Mouse (Mus musculus): ENCODE measurements around the gene Jak2. TPM values are rescaled to one million over a fixed set of nuclear protein-coding genes. Genes with fewer than 3 reads are reported as not detected.
A peak's percentile ranks its signal among the peaks of the same experiment; 100 is the strongest.

Gene Jak2
- 5.3 and 6.1 TPM in 2 replicates for polyA plus RNA-seq (2016; fragmentation: Nextera tagmentation; extraction: Ambion mirVana)

DNA sequence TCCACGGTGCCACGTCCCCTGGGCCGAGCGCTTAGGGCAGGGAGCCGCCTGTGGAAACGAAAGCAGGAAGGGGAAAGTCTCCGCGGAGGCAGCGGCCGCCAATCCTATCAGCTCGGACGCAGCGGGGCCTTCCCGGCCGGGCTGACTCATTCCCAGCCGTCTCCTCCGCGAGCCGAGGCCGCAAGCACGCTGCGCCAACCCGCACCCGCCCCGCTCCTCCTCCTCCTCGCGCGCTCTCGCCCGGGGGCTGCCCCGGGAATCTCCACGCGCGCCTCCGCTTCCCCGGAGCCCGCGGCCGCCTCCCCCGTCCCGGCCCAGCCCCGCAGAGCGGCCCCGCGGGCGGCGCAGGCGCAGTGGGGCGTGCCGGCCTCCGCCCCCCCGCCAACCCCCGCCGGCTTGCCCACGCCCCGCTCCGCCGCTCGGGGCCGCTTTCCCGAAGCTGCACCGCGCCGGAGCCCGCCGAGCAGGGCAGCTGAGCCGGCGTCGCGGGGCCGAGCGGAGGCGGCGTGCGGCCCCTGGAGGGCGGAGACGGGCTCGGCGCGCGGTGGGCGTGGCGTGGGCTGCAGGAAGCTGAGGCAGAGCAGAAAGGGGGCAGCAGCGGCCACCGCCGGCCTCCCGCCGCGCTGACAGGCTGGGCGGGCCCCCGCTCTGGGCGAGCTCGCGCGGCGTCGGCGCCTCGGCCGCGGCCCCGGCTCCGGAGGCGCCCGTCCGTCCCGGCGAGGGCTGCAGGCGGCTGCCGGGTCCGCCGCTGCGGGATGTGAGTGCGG is at the start of gene Jak2:
Jak2 (plus strand) TSS at position 638 of the 767 bp plus-strand sequence.
- DNase-seq (ENCODE audit: extremely low spot score, low spot score) = peak; percentile 86
- under 1% methylated on average over 107 of the region's 114 CpGs for WGBS
- peaks cover 4% of the 10 kb centered on the region for H3K27me3 ChIP-seq (ENCODE audit: poor library complexity, severe bottlenecking)
- H3K36me3 ChIP-seq (replicated peaks) = no peaks in the 10 kb centered on the region
- peak within 1 kb of the TSS; percentile 96 for H3K27ac ChIP-seq
- peaks cover 54% of the 10 kb centered on the region for H3K4me1 ChIP-seq
- H3K4me3 ChIP-seq = peak within 1 kb of the TSS; percentile 78
- no peaks in the 10 kb centered on the region for H3K9me3 ChIP-seq

GRCm38 (mm10) chr19:29203337-29203736 is 48.3 kb upstream of the Jak2 start:
- DNase-seq (ENCODE audit: extremely low spot score, low spot score) = no peak
- Histone ChIP-seq H3K27ac (no peak overlapping the region), H3K27me3 (ENCODE audit: poor library complexity, severe bottlenecking) (no peaks in the 10 kb centered on the region), H3K9me3 (no peaks in the 10 kb centered on the region), H3K4me3 (no peak overlapping the region), H3K4me1 (no peaks in the 10 kb centered on the region), H3K36me3 (replicated peaks) (no peaks in the 10 kb centered on the region)
- WGBS = 72% methylated on average over 2 of the region's 2 CpGs

GRCm38 (mm10) chr19:29204583-29204982 is 47.0 kb upstream of the Jak2 start:
- Histone ChIP-seq H3K27ac (no peak overlapping the region), H3K9me3 (no peaks in the 10 kb centered on the region), H3K36me3 (replicated peaks) (no peaks in the 10 kb centered on the region), H3K4me3 (no peak overlapping the region), H3K4me1 (no peaks in the 10 kb centered on the region), H3K27me3 (ENCODE audit: poor library complexity, severe bottlenecking) (no peaks in the 10 kb centered on the region)
- no peak for DNase-seq (ENCODE audit: extremely low spot score, low spot score)
- 85% methylated on average over 4 of the region's 4 CpGs for WGBS

DNA sequence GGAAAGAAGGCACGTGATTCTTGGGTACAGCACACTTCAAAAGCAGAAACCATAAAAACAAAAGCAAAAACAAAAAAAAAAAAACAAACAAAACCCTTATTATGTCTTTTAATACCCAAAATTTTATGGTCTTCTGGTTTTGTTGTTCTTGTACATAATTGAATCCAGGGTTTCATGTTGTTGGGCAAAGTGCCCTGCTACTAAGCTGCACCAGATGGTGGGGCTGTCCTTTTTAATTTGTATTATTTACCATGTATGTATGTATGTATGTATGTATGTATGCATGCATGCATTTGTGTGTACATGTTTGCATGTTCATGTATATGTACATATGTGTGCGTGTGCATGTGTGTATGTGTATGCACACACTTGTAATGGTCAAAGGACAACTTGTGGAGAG is 46.4 kb upstream of the Jak2 start:
- no peaks in the 10 kb centered on the region for H3K9me3 ChIP-seq
- 76% methylated on average over 2 of the region's 2 CpGs for WGBS
- no peaks in the 10 kb centered on the region for H3K4me1 ChIP-seq
- no peak overlapping the region for H3K27ac ChIP-seq
- no peaks in the 10 kb centered on the region for H3K27me3 ChIP-seq (ENCODE audit: poor library complexity, severe bottlenecking)
- no peak overlapping the region for H3K4me3 ChIP-seq
- H3K36me3 ChIP-seq (replicated peaks) = no peaks in the 10 kb centered on the region
- DNase-seq (ENCODE audit: extremely low spot score, low spot score) = no peak

GRCm38 (mm10) chr19:29209898-29210297 is 41.7 kb upstream of the Jak2 start:
- DNase-seq (ENCODE audit: extremely low spot score, low spot score) = no peak
- Histone ChIP-seq H3K9me3 (no peaks in the 10 kb centered on the region), H3K36me3 (replicated peaks) (no peaks in the 10 kb centered on the region), H3K4me1 (no peaks in the 10 kb centered on the region), H3K4me3 (no peak overlapping the region), H3K27me3 (ENCODE audit: poor library complexity, severe bottlenecking) (no peaks in the 10 kb centered on the region), H3K27ac (no peak overlapping the region)
- WGBS = 96% methylated on average over 7 of the region's 7 CpGs

GRCm38 (mm10) chr19:29210319-29210718 is 41.3 kb upstream of the Jak2 start:
- H3K36me3 ChIP-seq (replicated peaks) = no peaks in the 10 kb centered on the region
- H3K4me1 ChIP-seq = no peaks in the 10 kb centered on the region
- no peak overlapping the region for H3K27ac ChIP-seq
- no peak for DNase-seq (ENCODE audit: extremely low spot score, low spot score)
- no peak overlapping the region for H3K4me3 ChIP-seq
- no peaks in the 10 kb centered on the region for H3K9me3 ChIP-seq
- no peaks in the 10 kb centered on the region for H3K27me3 ChIP-seq (ENCODE audit: poor library complexity, severe bottlenecking)
- WGBS = 95% methylated on average over 9 of the region's 9 CpGs

DNA sequence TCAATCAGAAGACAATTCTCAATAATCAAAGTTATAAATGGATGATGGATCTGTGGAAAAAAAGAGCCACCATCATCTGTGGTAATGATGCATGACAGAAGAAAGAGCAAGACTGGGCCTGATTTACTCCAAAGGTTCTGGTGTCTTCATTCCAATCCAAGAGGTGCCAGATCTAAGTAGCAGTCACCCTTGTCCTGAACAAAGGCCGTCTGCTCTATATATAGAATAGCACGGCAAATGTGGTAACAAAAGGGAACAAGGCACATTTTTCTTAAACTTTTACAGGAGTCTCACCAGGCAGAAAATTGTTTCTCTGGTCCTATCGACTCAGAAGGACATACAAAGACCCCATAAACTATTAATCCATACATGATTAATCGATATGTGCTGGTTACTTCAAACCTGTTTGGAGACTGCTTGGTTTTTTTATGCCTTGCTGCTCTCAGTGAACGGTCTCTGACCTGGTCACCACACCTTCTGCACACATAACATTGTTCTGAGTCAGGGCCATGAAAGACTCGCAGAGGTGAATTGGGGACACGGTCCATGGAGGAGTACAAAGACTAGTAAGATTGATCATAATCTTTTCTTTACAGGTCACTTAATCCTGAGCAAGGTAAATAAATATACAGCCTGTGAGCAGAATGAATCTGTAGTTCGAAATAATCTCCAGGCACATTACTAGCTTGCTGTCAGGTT is 35.7 kb upstream of the Jak2 start:
- 73% methylated on average over 8 of the region's 8 CpGs for WGBS
- H3K4me1 ChIP-seq = 0 out of 2 replicates have a peak, but pooled peaks cover 4% of the 10 kb centered on the region
- no peak for DNase-seq (ENCODE audit: extremely low spot score, low spot score)

GRCm38 (mm10) chr19:29221867-29222266 is 29.8 kb upstream of the Jak2 start:
- 86% methylated on average over 4 of the region's 4 CpGs for WGBS
- Histone ChIP-seq H3K27me3 (ENCODE audit: poor library complexity, severe bottlenecking) (no peaks in the 10 kb centered on the region), H3K9me3 (no peaks in the 10 kb centered on the region; the same call in 1 of the 2 replicates), H3K27ac (no peak overlapping the region), H3K4me3 (no peak overlapping the region), H3K4me1 (0 out of 2 replicates have a peak, but pooled peaks cover 3% of the 10 kb centered on the region), H3K36me3 (replicated peaks) (no peaks in the 10 kb centered on the region)
- no peak for DNase-seq (ENCODE audit: extremely low spot score, low spot score)

More for the DNA sequence above, 35.7 kb upstream of the Jak2 start:
- Histone ChIP-seq H3K27ac (no peak overlapping the region), H3K27me3 (ENCODE audit: poor library complexity, severe bottlenecking) (no peaks in the 10 kb centered on the region), H3K36me3 (replicated peaks) (no peaks in the 10 kb centered on the region), H3K9me3 (no peaks in the 10 kb centered on the region), H3K4me3 (no peak overlapping the region)

DNA sequence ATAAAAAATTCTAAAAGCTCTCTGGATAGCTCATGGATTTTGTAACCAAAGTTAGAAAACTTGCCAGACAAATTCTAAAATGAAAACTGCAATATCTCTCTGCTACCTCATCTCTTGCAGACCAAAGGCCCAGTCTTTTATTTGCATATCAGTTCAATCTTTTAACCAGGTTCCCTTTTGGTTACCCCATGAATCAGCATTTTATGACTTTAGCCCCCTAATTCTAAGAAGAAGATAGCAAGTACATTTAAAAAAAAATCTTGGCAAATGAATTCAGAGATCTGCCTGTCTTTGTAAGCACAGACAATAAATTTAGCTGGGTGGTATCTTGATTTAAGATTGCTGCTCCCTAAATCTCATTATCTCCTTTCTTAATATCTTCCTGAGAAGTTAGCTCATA is 26.7 kb upstream of the Jak2 start:
- H3K36me3 ChIP-seq (replicated peaks) = no peaks in the 10 kb centered on the region
- H3K4me3 ChIP-seq = no peak overlapping the region
- peaks cover 5% of the 10 kb centered on the region; the same call in 1 of the 2 replicates for H3K27me3 ChIP-seq (ENCODE audit: poor library complexity, severe bottlenecking)
- H3K27ac ChIP-seq = no peak overlapping the region
- 0 out of 2 replicates have a peak, but pooled peaks cover 3% of the 10 kb centered on the region for H3K4me1 ChIP-seq
- DNase-seq (ENCODE audit: extremely low spot score, low spot score) = no peak
- H3K9me3 ChIP-seq = no peaks in the 10 kb centered on the region; the same call in 1 of the 2 replicates

DNA sequence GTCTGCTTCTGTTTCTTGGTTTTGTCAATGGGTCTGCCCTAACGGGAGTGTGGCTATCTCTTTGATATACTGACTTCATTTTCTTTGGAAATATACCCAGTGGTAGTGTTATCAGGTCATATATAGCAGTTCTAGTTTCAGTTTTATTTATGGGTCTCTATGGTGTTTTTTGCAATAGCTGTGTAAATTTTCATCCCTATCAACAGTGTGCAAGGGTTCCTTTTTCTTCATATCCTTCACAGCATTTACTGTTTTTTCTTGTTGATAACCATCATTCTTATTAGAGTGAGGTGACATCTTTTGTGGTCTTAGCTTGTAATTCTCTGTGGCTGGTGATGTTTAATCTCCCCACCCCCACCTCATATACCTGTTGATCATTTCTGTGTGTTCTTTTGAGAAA is 24.6 kb upstream of the Jak2 start:
- peaks cover 5% of the 10 kb centered on the region; the same call in 1 of the 2 replicates for H3K27me3 ChIP-seq (ENCODE audit: poor library complexity, severe bottlenecking)
- no peak for DNase-seq (ENCODE audit: extremely low spot score, low spot score)
- H3K36me3 ChIP-seq (replicated peaks) = no peaks in the 10 kb centered on the region
- 0 out of 2 replicates have a peak, but pooled peaks cover 3% of the 10 kb centered on the region for H3K4me1 ChIP-seq
- H3K9me3 ChIP-seq = no peaks in the 10 kb centered on the region; the same call in 1 of the 2 replicates
- no peak overlapping the region for H3K27ac ChIP-seq
- no peak overlapping the region for H3K4me3 ChIP-seq
- WGBS = 73% methylated on average over 1 of the region's 1 CpGs

GRCm38 (mm10) chr19:29227941-29228590 is 23.6 kb upstream of the Jak2 start:
- DNase-seq (ENCODE audit: extremely low spot score, low spot score) = no peak
- 72% methylated on average over 9 of the region's 9 CpGs for WGBS
- Histone ChIP-seq H3K4me3 (no peak overlapping the region), H3K27ac (no peak overlapping the region), H3K9me3 (no peaks in the 10 kb centered on the region; the same call in 1 of the 2 replicates), H3K27me3 (ENCODE audit: poor library complexity, severe bottlenecking) (peaks cover 5% of the 10 kb centered on the region; the same call in 1 of the 2 replicates), H3K4me1 (0 out of 2 replicates have a peak, but pooled peaks cover 3% of the 10 kb centered on the region), H3K36me3 (replicated peaks) (no peaks in the 10 kb centered on the region)

GRCm38 (mm10) chr19:29228989-29229388 is 22.6 kb upstream of the Jak2 start:
- no peaks in the 10 kb centered on the region for H3K36me3 ChIP-seq (replicated peaks)
- no peaks in the 10 kb centered on the region; the same call in 1 of the 2 replicates for H3K9me3 ChIP-seq
- H3K4me3 ChIP-seq = no peak overlapping the region
- peaks cover 2% of the 10 kb centered on the region for H3K4me1 ChIP-seq
- DNase-seq (ENCODE audit: extremely low spot score, low spot score) = no peak
- WGBS = 89% methylated on average over 2 of the region's 2 CpGs
- H3K27ac ChIP-seq = no peak overlapping the region
- peaks cover 5% of the 10 kb centered on the region; the same call in 1 of the 2 replicates for H3K27me3 ChIP-seq (ENCODE audit: poor library complexity, severe bottlenecking)
